ENCODE assay signal across 7 mouse cellular contexts in genomic region chr7:44373889-44374652, GRCm38 (mm10). TPM values are rescaled to one million over a fixed set of nuclear protein-coding genes. Genes with fewer than 3 reads are reported as not detected.
DNase-seq lines count a peak whose midpoint lies in the region; ATAC-seq lines count a peak whose summit lies in the region.

No protein-coding gene starts in this region.

- intact Hi-C loops in left cerebral cortex, postnatal 14 days (cut with DNase I), result no loop called here

- peak overlapping the region; percentile 86 for H3K27ac ChIP-seq in intestine, embryonic 15.5 days

- peak overlapping the region; percentile 56 for H3K4me3 ChIP-seq in intestine, embryonic 15.5 days (replicated peaks)

- no peaks in the 10 kb centered on the region for H3K36me3 ChIP-seq in intestine, embryonic 15.5 days

- peak; percentile 43 for DNase-seq in adipocyte (ENCODE audit: low spot score)
- DNase-seq in embryo, embryonic 10 days (ENCODE audit: low spot score), result peak; percentile 89
- DNase-seq in gastrocnemius, postnatal 25 days, result peak; percentile 83
- peak; percentile 89 to 95 for DNase-seq in left cerebral cortex, postnatal 14 days (ENCODE audit: low spot score in 2 of 2)
- DNase-seq in right cerebral cortex, postnatal 14 days, result peak; percentile 54

- peak overlapping the region; percentile 80 for H3K4me2 ChIP-seq in intestine, embryonic 15.5 days (replicated peaks)

- ATAC-seq in intestine, embryonic 15.5 days, result peak; percentile 95
- peak; percentile 98 for ATAC-seq in megakaryocyte-erythroid progenitor cell, adult 5-6 weeks (replicated peaks; ENCODE audit: low FRiP score, low TSS enrichment, poor library complexity, severe bottlenecking)

- peak overlapping the region; percentile 63 for H3K9ac ChIP-seq in intestine, embryonic 15.5 days

- peaks cover 9% of the 10 kb centered on the region for H3K4me1 ChIP-seq in intestine, embryonic 15.5 days (replicated peaks)

- WGBS in intestine, embryonic 15.5 days, result 1% methylated on average over 19 of the region's 19 CpGs

- H3K9me3 ChIP-seq in intestine, embryonic 15.5 days, result no peaks in the 10 kb centered on the region

- no peaks in the 10 kb centered on the region for H3K27me3 ChIP-seq in intestine, embryonic 15.5 days (replicated peaks)

RNA-seq across cellular contexts. Expression of gene Syt3, which starts 9.8 kb away (rescaled TPM):
- 1 to 10 TPM; 1.1 to 1.8 TPM for total RNA-seq in gastrocnemius, postnatal 25 days (2021)
- 0.90 and 1.9 TPM in 2 replicates for polyA plus RNA-seq in intestine, embryonic 15.5 days (2015; fragmentation: Nextera tagmentation; extraction: Ambion mirVana)
- total RNA-seq in left cerebral cortex, postnatal 14 days (2021), result 10 to 100 TPM; 77.1 to 81.9 TPM
- total RNA-seq in megakaryocyte-erythroid progenitor cell, adult 5-6 weeks (2014; fragmentation: Nextera tagmentation), result not detected in 2 replicates
- 0.61 TPM in 1 of 2 replicates, not detected in the other for total RNA-seq in megakaryocyte-erythroid progenitor cell, adult 5-6 weeks (2017)

RNA-seq across cellular contexts. Expression of gene 1700008O03Rik, which starts 11.5 kb away (rescaled TPM):
- total RNA-seq in gastrocnemius, postnatal 25 days (2021), result not detected
- 0.48 and 0.99 TPM in 2 replicates for polyA plus RNA-seq in intestine, embryonic 15.5 days (2015; fragmentation: Nextera tagmentation; extraction: Ambion mirVana)
- 1 to 10 TPM; 2.3 TPM for total RNA-seq in left cerebral cortex, postnatal 14 days (2021)
- not detected in 2 replicates for total RNA-seq in megakaryocyte-erythroid progenitor cell, adult 5-6 weeks (2014; fragmentation: Nextera tagmentation)
- 0.65 TPM in 1 of 2 replicates, not detected in the other for total RNA-seq in megakaryocyte-erythroid progenitor cell, adult 5-6 weeks (2017)

RNA-seq across cellular contexts. Expression of gene Lrrc4b, which starts 54.7 kb away (rescaled TPM):
- under 1 TPM; 0.24 to 0.43 TPM for total RNA-seq in gastrocnemius, postnatal 25 days (2021)
- polyA plus RNA-seq in intestine, embryonic 15.5 days (2015; fragmentation: Nextera tagmentation; extraction: Ambion mirVana), result 0.82 and 0.86 TPM in 2 replicates
- 100 to 1,000 TPM; 269 to 330 TPM for total RNA-seq in left cerebral cortex, postnatal 14 days (2021)
- total RNA-seq in megakaryocyte-erythroid progenitor cell, adult 5-6 weeks (2014; fragmentation: Nextera tagmentation), result not detected in 2 replicates
- not detected in 2 replicates for total RNA-seq in megakaryocyte-erythroid progenitor cell, adult 5-6 weeks (2017)

Comparison
In these comparisons a context has a peak if more than half of its experiments do, and no peak if none do; other contexts are left out.
1. Peak in every context shown above with its lines: DNase-seq, ATAC-seq, H3K4me3 ChIP-seq and H3K27ac ChIP-seq.
2. RNA of gene Syt3, which starts 9.8 kb away (total RNA-seq): 77.1 to 81.9 TPM in left cerebral cortex, postnatal 14 days; 1.1 to 1.8 TPM in gastrocnemius, postnatal 25 days and 0.61 TPM in megakaryocyte-erythroid progenitor cell, adult 5-6 weeks; every median in the first group is over 10 times any median in the second.
3. RNA of gene Lrrc4b, which starts 54.7 kb away (total RNA-seq): 269 to 330 TPM in left cerebral cortex, postnatal 14 days; 0.24 to 0.43 TPM in gastrocnemius, postnatal 25 days and not detected in megakaryocyte-erythroid progenitor cell, adult 5-6 weeks; every median in the first group is over 100 times any median in the second.